Mouse (Mus musculus) c-Kit-positive CD71-positive TER-119-negative erythroid progenitor cells, embryonic 14.5 days (primary cell): Measurements from ENCODE around the gene Hs6st3.

Source experiments
- DNase-seq: peaks from one replicate; pipeline ENCODE4 v3.0.0-alpha.2; 2013; ENCODE audit warnings: low read depth

Gene Hs6st3

GRCm38 (mm10) chr14:119797172-119797850 lies 659.2 kb downstream of the Hs6st3 start:
- no peak for DNase-seq

GRCm38 (mm10) chr14:119798561-119798960 lies 660.4 kb downstream of the Hs6st3 start:
- DNase-seq = no peak

DNA sequence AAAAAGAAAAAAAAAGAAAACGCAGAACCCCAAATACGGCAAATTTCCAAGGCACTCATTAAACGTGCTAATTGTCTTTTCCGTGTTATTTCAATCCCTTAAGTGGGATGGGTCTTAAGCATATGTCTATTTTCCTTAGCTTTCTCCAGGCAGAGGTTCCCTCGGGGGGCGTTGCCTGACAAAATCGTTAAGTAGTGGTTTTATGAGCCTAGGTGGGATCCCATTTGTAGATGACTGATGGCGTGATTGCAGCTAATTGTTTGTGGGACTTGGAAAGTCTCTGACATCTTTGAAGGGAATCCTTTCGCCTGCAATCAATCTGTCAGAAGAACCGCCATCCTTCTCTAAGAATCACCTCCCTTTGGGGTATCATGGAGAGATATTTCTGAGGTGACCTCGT lies 662.7 kb downstream of the Hs6st3 start:
- no peak for DNase-seq

DNA sequence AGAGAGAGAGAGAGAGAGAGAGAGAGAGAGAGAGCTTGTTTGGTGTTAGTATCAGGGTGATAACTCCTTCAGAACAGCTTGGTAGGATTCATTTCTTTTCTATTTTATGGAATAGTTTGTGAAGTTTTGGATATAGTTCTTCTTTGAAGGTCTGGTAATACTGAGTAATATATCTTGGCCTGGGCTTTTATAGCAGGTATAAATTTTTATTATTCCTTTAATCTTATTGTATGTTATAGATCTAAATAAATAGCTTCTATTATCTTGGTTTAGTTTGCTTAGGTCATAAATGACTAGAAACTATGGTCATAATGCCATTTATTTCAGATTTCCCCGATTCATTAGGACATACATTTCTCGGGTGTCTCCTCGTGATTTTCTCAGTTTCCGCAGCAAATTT lies 675.8 kb downstream of the Hs6st3 start:
- DNase-seq = no peak

DNA sequence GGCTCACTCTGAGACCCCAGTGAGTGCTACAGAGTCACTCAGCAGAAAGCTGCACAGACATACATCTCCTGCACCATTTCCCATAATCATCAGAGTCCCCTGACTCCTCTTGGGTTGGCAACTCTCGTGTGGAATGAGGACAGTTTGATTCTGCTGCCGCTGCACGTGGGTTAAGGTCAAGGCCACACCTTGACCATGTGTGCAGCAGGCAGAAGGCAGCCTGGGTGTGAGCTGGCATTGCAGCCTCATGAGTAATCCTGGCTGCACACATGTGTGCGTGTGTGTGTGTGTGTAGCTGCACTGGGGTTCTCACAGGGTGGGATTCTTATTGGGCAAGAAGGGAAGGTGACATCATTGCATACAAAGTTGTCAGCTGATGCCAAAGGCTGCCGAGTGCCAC lies 677.5 kb downstream of the Hs6st3 start:
- DNase-seq = no peak

DNA sequence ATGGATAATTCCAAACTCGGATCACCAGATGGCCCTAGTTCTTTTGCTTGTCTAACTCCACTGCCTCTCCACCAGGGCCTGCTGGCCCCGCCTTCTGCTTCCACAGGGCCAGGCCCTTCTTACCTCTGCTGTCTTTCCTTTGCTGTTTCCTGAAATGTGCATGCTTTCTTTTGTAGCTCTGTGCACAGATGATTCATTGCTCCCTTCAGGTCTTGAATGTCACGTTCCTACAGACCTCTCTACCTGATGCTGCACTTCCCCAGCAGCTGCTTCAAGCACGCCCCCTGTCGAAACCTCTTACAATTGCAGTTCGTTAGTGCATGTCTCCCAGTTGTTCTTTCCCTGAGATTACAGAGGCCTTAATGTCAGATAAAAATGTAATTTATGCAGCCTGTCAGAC lies 682.4 kb downstream of the Hs6st3 start:
- DNase-seq = no peak

DNA sequence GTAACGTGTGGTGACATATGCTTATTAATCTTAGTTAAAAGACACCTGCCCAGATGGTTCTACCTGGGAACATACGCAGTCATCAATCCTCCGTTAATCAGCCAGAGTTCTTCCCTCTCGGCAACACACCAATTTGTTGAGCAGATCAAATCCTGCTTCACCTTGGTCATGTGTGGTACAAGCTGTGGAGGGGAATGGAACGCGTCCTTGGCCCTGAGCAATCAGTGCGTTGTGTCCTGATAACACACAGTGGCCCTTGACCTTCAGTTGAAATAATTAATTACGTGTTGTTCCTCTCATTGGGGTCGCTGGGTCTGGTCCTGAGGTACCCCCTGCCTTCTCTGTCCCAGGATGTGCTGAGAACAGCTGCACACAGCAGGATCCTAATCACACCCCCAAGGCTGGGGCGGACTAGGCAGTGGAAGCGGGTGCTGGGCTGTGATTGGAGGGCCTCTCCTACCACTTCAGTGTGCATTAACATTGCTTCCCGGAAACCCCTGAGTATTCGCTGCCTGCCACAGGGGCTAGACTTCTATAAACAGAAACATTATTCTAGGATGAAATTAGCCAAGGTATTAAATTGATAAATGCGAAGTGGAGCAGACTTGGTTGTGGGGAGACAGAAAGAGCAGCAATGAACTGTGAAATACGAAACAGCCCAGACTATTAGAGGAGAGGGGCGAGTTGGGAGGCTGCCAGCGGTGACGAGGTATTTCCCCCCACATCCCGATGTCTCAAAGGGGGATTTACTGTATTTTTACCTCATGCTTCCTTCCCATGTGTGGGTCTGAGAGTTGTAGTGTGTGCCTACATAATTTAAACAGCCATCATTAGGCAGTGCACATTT lies 693.2 kb downstream of the Hs6st3 start:
- DNase-seq = no peak

GRCm38 (mm10) chr14:119832012-119832325 lies 693.8 kb downstream of the Hs6st3 start:
- DNase-seq = no peak

DNA sequence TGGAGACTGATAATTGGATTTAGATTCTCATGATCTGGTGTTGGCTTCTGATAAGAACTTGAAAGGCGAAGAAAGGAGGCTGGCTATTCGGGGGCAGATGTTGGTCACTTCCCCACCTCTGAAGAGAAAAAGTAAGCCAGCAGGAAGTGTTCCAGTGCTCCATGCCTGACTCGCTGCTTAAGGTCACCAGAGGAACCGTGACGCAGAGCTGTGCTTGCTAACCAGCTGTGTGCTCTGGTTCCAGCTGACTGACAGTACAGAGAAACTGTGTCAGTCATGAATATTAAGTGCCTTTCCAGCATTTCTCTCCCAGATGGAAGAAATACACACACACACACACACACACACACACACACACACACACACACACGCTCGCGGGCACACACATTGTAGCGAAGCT lies 694.8 kb downstream of the Hs6st3 start:
- no peak for DNase-seq

GRCm38 (mm10) chr14:119834008-119834700 lies 696.0 kb downstream of the Hs6st3 start:
- DNase-seq = no peak

GRCm38 (mm10) chr14:119836051-119836450 lies 697.9 kb downstream of the Hs6st3 start:
- no peak for DNase-seq

DNA sequence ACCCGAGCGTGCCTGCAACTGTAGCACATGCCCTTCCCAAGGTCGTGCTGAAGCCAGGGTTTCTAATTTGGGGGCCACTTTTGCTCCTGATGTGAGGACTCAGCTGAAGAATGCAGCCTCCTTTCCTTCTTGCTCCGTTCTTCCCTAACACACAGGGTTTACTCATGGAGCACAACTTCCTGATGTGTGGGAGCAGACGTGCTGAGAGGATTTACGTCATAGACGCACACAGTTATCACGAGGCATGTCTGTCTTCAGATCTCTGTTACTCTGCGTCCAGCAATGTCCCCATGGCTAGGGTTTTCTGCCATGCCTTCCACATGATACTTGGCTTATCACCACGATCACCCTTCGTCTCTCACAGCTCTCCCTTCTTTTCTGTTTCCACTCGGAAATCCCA lies 709.4 kb downstream of the Hs6st3 start:
- DNase-seq = no peak

DNA sequence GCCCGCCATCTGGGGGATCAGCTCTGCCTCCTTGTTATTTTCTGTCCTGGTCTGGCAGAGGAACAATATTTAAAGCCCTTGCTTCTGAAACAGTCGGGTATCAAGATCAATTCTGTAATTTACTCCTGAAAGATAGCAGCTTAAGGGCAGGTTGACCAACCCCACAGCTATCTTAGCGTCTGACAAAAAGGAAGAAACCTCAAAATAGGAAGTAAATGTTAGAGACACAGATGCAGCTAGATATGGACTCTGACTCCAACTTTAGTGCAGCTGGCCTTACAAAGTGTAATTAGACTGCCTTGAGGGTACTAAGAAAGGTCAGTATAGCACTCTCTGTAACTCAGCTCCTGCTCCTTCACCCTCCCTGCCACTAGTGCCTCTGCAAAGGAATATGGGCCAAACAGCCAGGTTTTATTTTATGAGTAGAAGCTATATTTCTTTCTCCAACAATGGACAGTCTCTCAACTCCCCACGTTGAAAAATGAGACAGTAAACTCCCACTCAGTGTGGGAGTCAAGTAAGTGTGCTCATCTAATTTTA lies 710.7 kb downstream of the Hs6st3 start:
- no peak for DNase-seq

GRCm38 (mm10) chr14:119849338-119849737 lies 711.2 kb downstream of the Hs6st3 start:
- DNase-seq = no peak

- no peak for DNase-seq
These were observed 714.0 kb downstream of the Hs6st3 start for GRCm38 (mm10) chr14:119852139-119852538.

GRCm38 (mm10) chr14:119857338-119858291 lies 719.5 kb downstream of the Hs6st3 start:
- DNase-seq = no peak

DNA sequence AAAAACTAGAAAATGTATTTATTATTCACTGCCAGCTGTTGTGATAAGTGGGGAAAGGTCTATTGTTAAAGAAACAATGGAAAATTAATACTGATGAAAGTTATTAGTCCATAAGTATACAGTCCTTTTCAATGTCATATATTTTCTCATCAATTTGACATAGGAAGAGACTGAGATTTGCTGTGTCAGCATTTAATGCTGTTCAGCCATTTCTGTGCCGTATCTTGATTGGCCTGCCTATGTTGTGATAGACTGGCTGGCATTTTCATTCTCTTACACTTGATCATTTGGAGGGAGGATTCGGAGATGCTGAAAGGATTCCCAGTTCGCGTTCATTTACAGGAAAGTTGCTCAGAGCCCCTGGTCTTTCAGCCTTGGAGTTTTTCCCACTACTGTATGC lies 735.5 kb downstream of the Hs6st3 start:
- DNase-seq = no peak

DNA sequence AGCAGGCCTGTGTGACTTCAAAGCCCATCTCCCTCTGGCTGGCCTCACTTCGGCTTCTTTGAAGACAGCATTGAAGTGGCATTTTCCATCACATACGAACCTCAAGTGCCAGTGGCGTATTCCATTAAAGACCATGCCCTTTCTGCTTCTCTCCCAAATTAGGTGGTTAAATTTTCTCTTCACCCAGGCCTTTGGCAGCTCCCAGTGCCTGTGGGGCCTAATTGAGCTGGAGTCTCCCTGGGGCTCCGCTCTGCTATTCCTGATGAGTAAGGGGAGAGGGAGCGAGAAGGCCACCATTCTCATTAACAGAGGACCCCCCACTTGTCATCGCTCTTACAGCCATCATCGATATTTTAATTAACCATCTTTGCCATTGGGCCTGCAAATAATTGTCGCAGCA lies 754.8 kb downstream of the Hs6st3 start:
- DNase-seq = no peak

DNA sequence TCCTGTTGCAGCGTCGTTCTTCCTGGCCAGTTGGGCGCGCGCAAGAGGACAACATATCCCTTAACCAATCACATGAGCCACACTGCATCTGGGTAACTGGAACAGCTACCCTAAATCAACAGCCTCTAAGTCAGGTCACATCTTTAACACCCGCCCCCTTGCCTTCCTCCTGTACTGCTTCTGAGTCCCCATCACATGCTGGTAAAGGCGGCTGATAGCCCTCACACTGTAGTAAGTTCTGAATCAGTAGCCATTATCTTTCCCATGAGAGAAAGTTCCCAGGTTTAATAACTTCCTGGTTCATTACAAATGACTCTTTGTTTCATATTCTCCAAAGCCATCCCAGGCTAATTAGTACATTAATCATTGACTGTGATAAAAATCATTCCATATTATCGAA lies 757.0 kb downstream of the Hs6st3 start:
- DNase-seq = no peak

- no peak for DNase-seq
These were observed 757.8 kb downstream of the Hs6st3 start for GRCm38 (mm10) chr14:119895765-119896465.

- DNase-seq = no peak
These were observed 764.3 kb downstream of the Hs6st3 start for GRCm38 (mm10) chr14:119902486-119902885.
